Mouse (Mus musculus): ENCODE results near the gene Luzp1.

GRCm38 (mm10) chr4:136521898-136522297 lies 52.3 kb downstream of the Luzp1 start:
- TF ChIP-seq CTCF (IDR thresholded peaks at IDR 0.05; ENCODE audit: borderline replicate concordance, insufficient read depth, low read depth, low read length) (no peak), POLR2A (IDR thresholded peaks at IDR 0.05; ENCODE audit: borderline replicate concordance, insufficient read depth, low read length) (no peak)
